Mouse (Mus musculus) heart, embryonic 13.5 days (tissue): ENCODE results near the gene Coro7. TPM values are rescaled to one million over a fixed set of nuclear protein-coding genes. Genes with fewer than 3 reads are reported as not detected.
"Not testable (repeated sequence)": the region's sequence is repeated elsewhere in the genome, so short reads cannot be mapped to it uniquely, and the experiment has no call there.

Experiments used
- ATAC-seq: fragments of 200-750 bp; cut with Nextera tagmentation; 2 replicates; pipeline ENCODE4 v1.8.0; 2017; ENCODE audit warnings: moderate TSS enrichment; ENCODE audit not compliant: insufficient number of reproducible peaks, low FRiP score, low TSS enrichment; ENCODE audit errors: extremely low read depth
- H3K27ac ChIP-seq: fragments of 300-500 bp; sonication (generic); replicated peaks from 2 replicates; pipeline ENCODE4 v1.5.1; 2015; ENCODE audit warnings: moderate library complexity, mild to moderate bottlenecking, inconsistent platforms
- H3K27me3 ChIP-seq: fragments of 300-500 bp; sonication (generic); replicated peaks from 2 replicates; pipeline ENCODE4 v1.6.1; 2015; ENCODE audit warnings: mild to moderate bottlenecking, inconsistent platforms
- H3K36me3 ChIP-seq: fragments of 300-500 bp; sonication (generic); 2 replicates; pipeline ENCODE4 v1.6.1; 2015; ENCODE audit warnings: mild to moderate bottlenecking, inconsistent platforms
- H3K4me1 ChIP-seq: fragments of 300-500 bp; sonication (generic); 2 replicates; pipeline ENCODE4 v1.6.1; 2015; ENCODE audit warnings: inconsistent platforms
- H3K4me2 ChIP-seq: fragments of 300-500 bp; sonication (generic); 2 replicates; pipeline ENCODE4 v1.6.1; 2015; ENCODE audit warnings: inconsistent platforms, mild to moderate bottlenecking, moderate library complexity
- H3K4me3 ChIP-seq: fragments of 300-500 bp; sonication (generic); 2 replicates; pipeline ENCODE4 v1.5.1; 2015; ENCODE audit warnings: moderate library complexity, mild to moderate bottlenecking, inconsistent platforms
- H3K9ac ChIP-seq: fragments of 300-500 bp; sonication (generic); 2 replicates; pipeline ENCODE4 v1.6.1; 2015; ENCODE audit warnings: inconsistent platforms, mild to moderate bottlenecking, moderate library complexity
- H3K9me3 ChIP-seq: fragments of 300-500 bp; sonication (generic); 2 replicates; pipeline ENCODE4 v1.6.1; 2016; ENCODE audit warnings: inconsistent platforms
- WGBS: fragments of 180-500 bp; shearing (Covaris S2); methylation state at CpG from one replicate; pipeline ENCODE4 v1.1.7; 2015; ENCODE audit warnings: mixed read lengths; 5-methylcytosine and 5-hydroxymethylcytosine counted together
- polyA plus RNA-seq: library from polyadenylated mRNA; unstranded; fragments of >200 nt; fragmentation: Nextera tagmentation; extraction: Ambion mirVana; gene quantifications from 2 replicates; pipeline ENCODE4 v1.2.1, GENCODE M21; 2015

The Coro7 gene
- polyA plus RNA-seq, 1 experiment from 2014 or later, result 15.2 TPM

DNA sequence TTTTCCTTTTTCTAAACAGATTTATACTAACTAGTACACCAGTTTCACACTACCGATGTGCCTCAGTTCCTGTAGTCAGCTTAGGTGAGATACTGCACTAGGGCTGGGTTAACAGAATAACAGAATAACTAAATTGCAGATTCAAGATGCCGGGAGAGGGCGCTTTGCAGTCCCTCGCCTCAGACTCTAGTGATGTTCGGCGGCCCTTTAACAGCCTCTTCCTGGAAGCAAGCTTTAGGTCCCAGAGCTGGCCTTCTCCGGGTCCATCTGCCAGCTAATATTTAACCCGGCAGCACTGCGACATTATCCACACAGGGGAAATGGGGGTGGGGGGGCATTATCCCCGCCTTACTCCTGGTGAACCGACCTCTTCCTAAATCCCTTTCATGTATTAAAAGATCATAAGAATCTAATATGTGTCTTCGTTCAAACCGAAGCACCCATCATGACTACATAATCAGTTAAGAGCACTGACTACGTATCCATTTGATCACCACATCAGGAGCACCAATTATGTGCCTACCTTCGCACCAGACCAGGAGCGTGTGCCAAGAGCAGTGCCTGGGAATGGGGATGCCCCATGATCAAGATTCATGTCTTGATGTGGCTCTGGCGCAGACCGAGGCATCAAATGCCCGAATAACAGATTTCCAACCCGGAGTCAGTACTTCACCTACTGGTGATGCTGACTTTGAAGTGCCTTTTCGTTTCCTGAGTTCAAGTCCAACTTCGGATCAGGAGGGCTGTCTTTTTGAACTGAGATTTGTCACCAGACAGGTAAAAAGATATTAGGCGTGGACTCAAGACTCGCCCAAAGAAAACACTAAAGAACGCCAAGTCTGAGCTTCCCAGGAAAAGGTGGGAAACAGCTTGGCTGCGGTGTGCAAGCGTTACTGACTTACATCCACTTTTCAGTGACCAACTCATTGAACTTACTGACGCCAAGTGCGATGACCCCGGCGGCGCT, 86.4 kb downstream of the Coro7 start:
- H3K4me3 ChIP-seq, result peak overlapping the region; percentile 90
- ATAC-seq, result no peak
- 12% methylated on average over 32 of the region's 32 CpGs for WGBS
- H3K9me3 ChIP-seq, result no peaks in the 10 kb centered on the region
- peaks cover 55% of the 10 kb centered on the region for H3K4me1 ChIP-seq
- peak overlapping the region; percentile 83 for H3K4me2 ChIP-seq
- peaks cover 22% of the 10 kb centered on the region for H3K36me3 ChIP-seq
- peak overlapping the region; percentile 97 for H3K27ac ChIP-seq
- H3K9ac ChIP-seq, result peak overlapping the region; percentile 98
- H3K27me3 ChIP-seq, result no peaks in the 10 kb centered on the region

- no peak overlapping the region for H3K4me3 ChIP-seq
- H3K4me2 ChIP-seq, result no peak overlapping the region
- H3K27ac ChIP-seq, result no peak overlapping the region
- ATAC-seq, result no peak
- no peaks in the 10 kb centered on the region for H3K9me3 ChIP-seq
- H3K36me3 ChIP-seq, result peaks cover 22% of the 10 kb centered on the region
- WGBS, result 94% methylated on average over 9 of the region's 9 CpGs
- H3K4me1 ChIP-seq, result peaks cover 47% of the 10 kb centered on the region
- H3K9ac ChIP-seq, result no peak overlapping the region
- no peaks in the 10 kb centered on the region for H3K27me3 ChIP-seq
Observed at GRCm38 (mm10) chr16:4590236-4590635, 89.3 kb downstream of the Coro7 start.

- Histone ChIP-seq H3K9me3 (no peaks in the 10 kb centered on the region), H3K27me3 (no peaks in the 10 kb centered on the region), H3K4me1 (peaks cover 35% of the 10 kb centered on the region), H3K9ac (peak overlapping the region; percentile 75), H3K27ac (peak overlapping the region; percentile 91), H3K4me3 (peak overlapping the region; percentile 50; the same call in 1 of the 2 replicates), H3K4me2 (peak overlapping the region; percentile 82), H3K36me3 (peaks cover 22% of the 10 kb centered on the region)
- WGBS, result 37% methylated on average over 5 of the region's 5 CpGs
- ATAC-seq, result no peak
Observed at GRCm38 (mm10) chr16:4587516-4588210, 91.9 kb downstream of the Coro7 start.

DNA sequence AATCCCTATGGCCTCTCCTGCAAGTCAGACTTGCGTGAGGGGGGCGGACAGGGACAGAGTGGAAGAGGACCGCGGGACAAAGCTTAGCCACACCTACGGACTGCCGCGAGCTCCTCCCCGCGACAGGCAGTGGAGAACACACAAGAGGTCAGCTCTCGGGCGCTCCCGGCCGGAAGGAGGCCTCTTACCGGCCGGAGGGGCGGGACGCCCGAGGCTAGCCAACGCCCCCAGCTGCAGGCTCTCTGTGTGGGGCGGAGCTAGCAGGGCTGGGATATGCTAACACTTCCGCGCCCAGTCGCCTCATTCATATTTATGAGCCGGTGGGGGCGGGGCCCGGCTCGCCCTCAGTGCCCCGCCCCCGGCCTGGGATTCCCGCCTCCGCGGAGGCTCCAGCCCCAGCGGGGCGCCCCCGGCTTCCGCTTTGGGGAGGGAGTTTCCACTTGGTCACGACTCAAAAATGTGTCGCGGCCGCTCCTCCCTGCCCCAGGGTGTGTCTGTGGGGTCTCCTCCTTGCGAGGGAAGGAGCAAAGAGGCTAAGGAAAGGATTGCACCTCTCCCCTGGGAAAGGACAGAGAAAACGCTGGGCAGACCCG, 93.0 kb downstream of the Coro7 start:
- H3K27ac ChIP-seq, result peak overlapping the region; percentile 91
- peaks cover 25% of the 10 kb centered on the region for H3K4me1 ChIP-seq
- H3K4me2 ChIP-seq, result peak overlapping the region; percentile 82
- peak overlapping the region; percentile 50 for H3K4me3 ChIP-seq
- peak overlapping the region; percentile 75 for H3K9ac ChIP-seq
- peaks cover 22% of the 10 kb centered on the region for H3K36me3 ChIP-seq
- no peaks in the 10 kb centered on the region for H3K9me3 ChIP-seq
- ATAC-seq, result peak; percentile 99
- under 1% methylated on average over 43 of the region's 43 CpGs for WGBS
- H3K27me3 ChIP-seq, result no peaks in the 10 kb centered on the region

DNA sequence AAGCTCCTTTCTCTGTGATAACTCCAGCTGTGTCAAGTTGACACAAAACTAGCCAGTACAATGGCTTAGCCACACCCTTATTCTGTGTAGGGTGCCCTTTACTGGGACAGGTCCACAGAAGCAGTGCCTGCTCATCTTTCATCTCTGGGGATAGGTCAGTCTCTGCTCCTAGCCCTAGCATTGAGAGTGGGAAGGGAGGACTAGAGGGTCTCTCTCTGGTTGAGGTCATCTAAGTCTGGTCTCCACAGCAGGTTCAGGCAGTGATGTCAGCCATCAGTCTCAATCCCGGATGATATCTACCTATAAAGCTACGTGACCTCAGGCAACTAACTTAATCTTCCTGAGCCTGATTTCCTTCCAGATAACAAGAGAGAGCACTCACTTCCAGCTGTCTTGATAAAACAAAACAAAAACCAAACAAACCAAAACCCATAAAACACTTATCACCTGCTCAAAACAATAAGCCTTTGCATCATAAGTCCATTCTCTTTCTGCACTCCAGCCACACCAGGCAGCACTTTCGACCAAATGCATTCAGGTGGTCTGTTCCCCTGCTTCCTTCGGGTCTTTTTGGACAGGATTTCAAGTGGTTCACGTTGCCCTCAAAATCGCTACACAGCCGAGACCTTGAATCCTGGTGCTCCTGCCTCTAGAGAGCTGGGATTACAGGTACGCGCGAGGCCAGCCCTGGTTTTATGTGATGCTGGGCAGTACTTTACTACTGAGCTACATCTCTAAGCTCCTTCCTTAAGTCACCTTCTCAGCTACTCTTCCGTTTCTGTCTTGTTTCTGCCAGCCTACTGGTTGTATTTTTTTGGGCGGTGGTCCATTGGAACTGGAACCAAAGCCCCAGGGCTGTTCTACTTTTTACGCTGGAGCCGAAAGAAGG, 93.7 kb downstream of the Coro7 start:
- H3K9me3 ChIP-seq, result no peaks in the 10 kb centered on the region
- peak overlapping the region; percentile 82 for H3K4me2 ChIP-seq
- peak; percentile 11; the same call in 1 of the 2 replicates for ATAC-seq
- no peaks in the 10 kb centered on the region for H3K27me3 ChIP-seq
- H3K27ac ChIP-seq, result peak overlapping the region; percentile 91
- WGBS, result 4% methylated on average over 14 of the region's 14 CpGs
- H3K9ac ChIP-seq, result peak overlapping the region; percentile 74
- H3K4me3 ChIP-seq, result peak overlapping the region; percentile 50
- H3K4me1 ChIP-seq, result peaks cover 23% of the 10 kb centered on the region
- H3K36me3 ChIP-seq, result peaks cover 17% of the 10 kb centered on the region

DNA sequence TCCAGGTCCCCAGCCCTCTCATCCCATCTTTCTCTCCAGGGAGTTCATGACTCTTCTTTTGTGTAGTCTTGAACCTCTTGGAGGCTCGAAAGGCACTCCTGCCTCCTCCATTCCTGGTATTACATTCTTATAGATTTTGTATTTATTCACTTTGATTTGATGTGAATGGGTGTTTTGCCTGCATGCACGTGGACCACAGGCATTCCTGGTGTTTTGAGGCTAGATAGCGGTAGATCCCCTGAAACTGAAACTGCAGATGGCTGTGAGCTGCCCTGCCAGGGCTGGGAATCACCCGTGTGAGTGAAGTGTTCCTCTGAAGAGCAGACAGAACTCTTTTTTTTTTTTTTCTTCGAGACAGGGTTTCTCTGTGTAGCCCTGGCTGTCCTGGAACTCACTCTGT, 95.1 kb downstream of the Coro7 start:
- H3K27me3 ChIP-seq, result no peaks in the 10 kb centered on the region
- no peaks in the 10 kb centered on the region for H3K9me3 ChIP-seq
- no peak overlapping the region for H3K4me2 ChIP-seq
- H3K36me3 ChIP-seq, result peaks cover 2% of the 10 kb centered on the region
- peaks cover 23% of the 10 kb centered on the region for H3K4me1 ChIP-seq
- WGBS, result 62% methylated on average over 5 of the region's 5 CpGs
- no peak overlapping the region for H3K27ac ChIP-seq
- no peak overlapping the region for H3K4me3 ChIP-seq
- ATAC-seq, result no peak
- no peak overlapping the region for H3K9ac ChIP-seq

DNA sequence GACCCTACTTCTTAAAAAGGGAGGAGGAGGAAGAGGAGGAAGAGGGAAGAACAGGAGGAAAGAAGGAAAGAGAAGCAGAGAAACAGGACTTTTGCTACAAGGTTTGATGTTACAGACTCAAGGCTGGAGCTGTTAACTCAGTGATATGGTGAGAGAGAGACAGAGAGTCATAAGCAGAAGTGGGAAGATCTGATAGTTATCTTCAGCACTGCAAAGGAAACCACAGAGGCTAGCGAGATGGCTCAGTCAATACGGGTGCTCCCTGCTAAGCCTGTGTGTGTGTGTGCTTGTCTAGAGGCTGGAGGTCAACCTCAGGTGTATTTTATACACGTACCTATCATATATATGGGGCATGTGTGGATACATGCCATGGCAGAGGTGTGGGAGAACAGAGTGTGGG, 95.8 kb downstream of the Coro7 start:
- ATAC-seq, result no peak
- 59% methylated on average over 3 of the region's 3 CpGs for WGBS
- H3K4me2 ChIP-seq, result no peak overlapping the region
- no peak overlapping the region for H3K4me3 ChIP-seq
- H3K36me3 ChIP-seq, result no peaks in the 10 kb centered on the region
- no peaks in the 10 kb centered on the region for H3K9me3 ChIP-seq
- no peak overlapping the region for H3K27ac ChIP-seq
- H3K27me3 ChIP-seq, result no peaks in the 10 kb centered on the region
- H3K4me1 ChIP-seq, result peaks cover 27% of the 10 kb centered on the region
- no peak overlapping the region for H3K9ac ChIP-seq

GRCm38 (mm10) chr16:4581179-4581578, 98.4 kb downstream of the Coro7 start:
- not testable (repeated sequence) for H3K4me2 ChIP-seq, H3K36me3 ChIP-seq, H3K9me3 ChIP-seq, H3K9ac ChIP-seq, H3K27me3 ChIP-seq, H3K4me3 ChIP-seq, ATAC-seq, H3K27ac ChIP-seq
- WGBS, result 73% methylated on average over 4 of the region's 4 CpGs
- peaks cover 11% of the 10 kb centered on the region for H3K4me1 ChIP-seq

GRCm38 (mm10) chr16:4578630-4579029, 100.9 kb downstream of the Coro7 start:
- H3K9ac ChIP-seq, result no peak overlapping the region
- 51% methylated on average over 7 of the region's 7 CpGs for WGBS
- peaks cover 4% of the 10 kb centered on the region; the same call in 1 of the 2 replicates for H3K4me1 ChIP-seq
- no peaks in the 10 kb centered on the region for H3K9me3 ChIP-seq
- H3K4me3 ChIP-seq, result no peak overlapping the region
- ATAC-seq, result no peak
- H3K27ac ChIP-seq, result no peak overlapping the region
- no peaks in the 10 kb centered on the region for H3K36me3 ChIP-seq
- no peaks in the 10 kb centered on the region for H3K27me3 ChIP-seq
- no peak overlapping the region for H3K4me2 ChIP-seq

- no peak for ATAC-seq
- no peaks in the 10 kb centered on the region for H3K36me3 ChIP-seq
- no peak overlapping the region for H3K27ac ChIP-seq
- H3K9me3 ChIP-seq, result no peaks in the 10 kb centered on the region
- H3K9ac ChIP-seq, result no peak overlapping the region
- no peak overlapping the region for H3K4me2 ChIP-seq
- no peaks in the 10 kb centered on the region for H3K27me3 ChIP-seq
- whole genome bisulfite sequencing, result 46% methylated on average over 2 of the region's 2 CpGs
- H3K4me3 ChIP-seq, result no peak overlapping the region
- H3K4me1 ChIP-seq, result peaks cover 4% of the 10 kb centered on the region; the same call in 1 of the 2 replicates
Observed at GRCm38 (mm10) chr16:4576873-4577272, 102.7 kb downstream of the Coro7 start.
